Mouse (Mus musculus): Measurements from ENCODE around the gene Dohh.

GRCm38 (mm10) chr10:81366477-81367206, 17.6 kb upstream of the Dohh start:
- TF ChIP-seq CTCF (IDR thresholded peaks at IDR 0.05; ENCODE audit: low read depth) (no peak), EP300 (IDR thresholded peaks at IDR 0.05; ENCODE audit: low read depth) (no peak)

All from liver, postnatal 0 days (tissue).